ENCODE assay signal across 11 mouse cellular contexts in the genomic region with DNA sequence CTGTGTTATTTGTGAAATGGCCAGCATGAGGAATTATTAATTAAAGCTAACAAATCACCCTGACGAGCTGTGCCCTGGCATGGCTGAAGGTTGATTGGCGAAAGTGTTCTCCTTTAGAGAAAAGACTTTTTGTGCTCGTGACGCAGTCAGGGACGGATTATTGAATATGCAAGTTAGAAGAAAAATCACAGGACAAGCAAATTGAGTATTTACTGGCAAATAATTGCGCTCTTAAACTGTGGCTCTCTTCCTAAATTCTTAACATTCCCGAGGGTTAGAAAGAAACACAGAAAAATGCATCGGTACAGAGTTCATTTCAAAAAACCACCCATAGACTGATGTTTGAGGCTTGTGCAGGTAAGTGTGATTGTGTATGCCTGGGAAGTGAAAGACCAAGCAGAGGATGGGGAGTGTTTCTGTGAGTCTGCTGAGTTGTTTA.
DNase-seq lines count a peak whose midpoint lies in the region; ATAC-seq and TF ChIP-seq lines count a peak whose summit lies in the region.
"Had no signal": no experiment of that assay in that cellular context is flagged by ENCODE, and none has a peak within 500 bp of the region (broad histone marks: within the 10 kb centered on the region; RNA-seq: fewer than 3 reads in every experiment).

No protein-coding gene starts in this region.

- intact Hi-C loops in heart, postnatal 10 days (cut with DNase I) = no loop called here
- intact Hi-C loops in heart, postnatal 14 days (cut with DNase I) = no loop called here

- no peaks in the 10 kb centered on the region for H3K27me3 ChIP-seq in testis, adult 2 months (ENCODE audit: control insufficient read depth, insufficient read depth, low read length)
- no peaks in the 10 kb centered on the region for H3K27me3 ChIP-seq in stomach, postnatal 0 days (ENCODE audit: control insufficient read depth, insufficient read depth, low read length)

- no peak for TF ChIP-seq CTCF in testis, adult 2 months (IDR thresholded peaks at IDR 0.05; ENCODE audit: control insufficient read depth, insufficient read depth, insufficient replicate concordance, low read depth, low read length)
- TF ChIP-seq CTCF in stomach, postnatal 0 days (IDR thresholded peaks at IDR 0.05; ENCODE audit: low read depth) = no peak

- TF ChIP-seq POLR2A in testis, adult 2 months (IDR thresholded peaks at IDR 0.05; ENCODE audit: control insufficient read depth, low read depth, low read length) = no peak

- no peak for ATAC-seq in stomach, postnatal 0 days (ENCODE audit: low FRiP score, low TSS enrichment)
- no peak for ATAC-seq in monocyte, adult 5-6 weeks (replicated peaks; ENCODE audit: insufficient number of reproducible peaks, low FRiP score, low TSS enrichment, poor library complexity, severe bottlenecking)

- TF ChIP-seq EP300 in stomach, postnatal 0 days (optimal IDR thresholded peaks at IDR 0.05) = no peak

- 38% methylated on average over 8 of the region's 8 CpGs for WGBS in stomach, postnatal 0 days

- H3K9ac ChIP-seq in stomach, postnatal 0 days (ENCODE audit: low read length) = peak overlapping the region; percentile 18; the same call in 1 of the 2 replicates

- no peaks in the 10 kb centered on the region for H3K36me3 ChIP-seq in testis, adult 2 months (ENCODE audit: control insufficient read depth, insufficient read depth, low read length)
- no peaks in the 10 kb centered on the region for H3K36me3 ChIP-seq in stomach, postnatal 0 days (ENCODE audit: control insufficient read depth, insufficient read depth, low read length)

- peak overlapping the region; percentile 21; the same call in 1 of the 2 replicates for H3K27ac ChIP-seq in testis, adult 2 months (ENCODE audit: control insufficient read depth, insufficient read depth, low read depth, low read length)
- no peak overlapping the region for H3K27ac ChIP-seq in stomach, postnatal 0 days (replicated peaks)

- H3K4me1 ChIP-seq in testis, adult 2 months (ENCODE audit: control insufficient read depth, insufficient read depth, low read length) = no peaks in the 10 kb centered on the region
- 0 out of 2 replicates have a peak, but pooled peaks cover 3% of the 10 kb centered on the region for H3K4me1 ChIP-seq in stomach, postnatal 0 days (replicated peaks; ENCODE audit: control insufficient read depth, insufficient read depth)

- DNase-seq in heart, postnatal 10 days = peak; percentile 16 to 27
- DNase-seq in heart, postnatal 14 days = no peak
- DNase-seq in testis, postnatal 14 days (ENCODE audit: low spot score) = no peak
- DNase-seq in kidney, postnatal 25 days = peak; percentile 40 to 45
- DNase-seq in stomach, postnatal 0 days (ENCODE audit: low spot score) = no peak
- no peak for DNase-seq in adrenal gland, postnatal 25 days
- DNase-seq: spleen, adult 18-20 months had no signal

- no peak overlapping the region; the same call in none of the 2 replicates for H3K4me3 ChIP-seq in testis, adult 2 months (ENCODE audit: control insufficient read depth, low read depth, low read length)
- H3K4me3 ChIP-seq in stomach, postnatal 0 days (ENCODE audit: low read depth, low read length) = 0 out of 2 replicates have a peak overlapping the region, but pooled peaks have one; percentile 10
- H3K4me3 ChIP-seq: erythroblast, embryonic 14.5 days had no signal

- peak overlapping the region; percentile 35 for H3K4me2 ChIP-seq in stomach, postnatal 0 days (replicated peaks; ENCODE audit: low read depth)
- H3K4me2 ChIP-seq: midbrain, embryonic 11.5 days had no signal

- no peaks in the 10 kb centered on the region for H3K9me3 ChIP-seq in stomach, postnatal 0 days (ENCODE audit: control insufficient read depth, low read length)

Comparison
In these comparisons a context has a peak if more than half of its experiments do, and no peak if none do; other contexts are left out.
1. DNase-seq: peak in heart, postnatal 10 days (2 of 2) and kidney, postnatal 25 days (2 of 2); none in heart, postnatal 14 days (0 of 2), testis, postnatal 14 days (single experiment), stomach, postnatal 0 days (single experiment) and adrenal gland, postnatal 25 days (single experiment).